Mouse (Mus musculus) spleen, adult 2 months (tissue): ENCODE results near the gene Ptpn13.

Source experiments
- CTCF ChIP-seq: fragments of 200-500 bp; IDR thresholded peaks from 2 replicates; pipeline ENCODE4 v1.5.1; 2011; ENCODE audit warnings: mild to moderate bottlenecking, inconsistent platforms; ENCODE audit not compliant: insufficient read depth, insufficient read length, insufficient replicate concordance; ENCODE audit errors: extremely low read depth
- POLR2A ChIP-seq: fragments of 200-500 bp; IDR thresholded peaks from 2 replicates; pipeline ENCODE4 v1.6.1; 2011; ENCODE audit warnings: low read depth, low read length, inconsistent platforms

DNA sequence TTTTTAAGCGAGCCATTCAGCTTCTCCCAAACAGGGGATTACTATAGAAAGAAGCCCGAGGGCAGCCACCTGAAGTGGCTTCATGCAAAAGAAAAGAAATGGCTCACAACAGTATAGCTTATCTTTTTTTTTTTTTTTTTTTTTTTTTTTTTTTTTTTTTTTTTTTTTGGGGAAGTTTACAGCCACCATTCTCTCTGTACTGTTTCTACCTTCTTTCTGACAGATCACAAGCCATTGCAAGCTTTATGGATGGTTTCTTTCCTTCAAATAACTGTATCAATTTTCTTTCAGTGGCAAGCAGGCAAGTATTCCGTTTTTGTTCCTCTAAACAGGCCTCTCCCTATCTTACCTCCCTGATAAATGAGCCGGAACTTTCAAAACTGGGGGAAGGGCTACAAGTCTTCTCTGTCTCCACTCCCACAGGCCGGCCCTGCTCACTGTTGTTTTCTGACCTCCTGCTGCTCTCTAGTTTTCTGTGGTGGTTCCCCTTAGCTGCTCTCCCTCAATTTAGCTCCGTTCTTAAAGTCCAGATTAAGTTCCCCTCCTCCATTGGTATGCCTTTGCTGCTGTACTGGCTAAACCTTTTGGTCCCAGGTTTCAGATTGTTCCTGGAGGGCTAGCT is 1.6 kb upstream of the Ptpn13 start:
- no peak for TF ChIP-seq POLR2A
- TF ChIP-seq CTCF: no peak
